Mouse (Mus musculus): ENCODE measurements at regions not wholly inside any gene's neighbourhood (a gene's known extent, or its start where the extent isn't known, plus 50 kb on each side); places are given as distances from the start of the nearest gene placed in this dataset.
A peak's percentile ranks its signal among the peaks of the same experiment; 100 is the strongest.

DNA sequence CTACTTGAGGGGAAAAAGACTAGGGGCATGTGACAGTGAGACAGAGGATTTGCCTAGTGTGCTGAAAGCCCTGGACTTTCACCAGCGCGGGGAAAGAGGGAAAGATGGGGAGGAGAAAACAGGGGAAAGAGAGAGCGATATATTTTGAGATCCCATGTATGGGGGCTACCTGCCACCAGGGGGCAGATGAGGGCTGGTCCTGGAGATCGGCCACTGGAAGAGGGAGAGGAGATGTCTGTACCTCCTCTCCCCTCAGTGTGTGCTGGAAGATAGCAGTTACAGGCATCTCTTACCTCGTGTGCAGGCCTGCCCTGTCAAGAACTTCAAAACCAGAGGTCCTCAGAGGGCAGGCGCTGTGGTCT is 97.2 kb upstream of the Sertad2 start:
- TF ChIP-seq USF1 (IDR thresholded peaks at IDR 0.05; ENCODE audit: low read depth, low read length) = no peak
- TF ChIP-seq ZMIZ1 (IDR thresholded peaks at IDR 0.05; ENCODE audit: low read depth, low read length) = no peak
- no peak for TF ChIP-seq EP300 (IDR thresholded peaks at IDR 0.05; ENCODE audit: low read length)
- peak; percentile 81 to 93 for TF ChIP-seq CTCF (conservative IDR thresholded peaks at IDR 0.05 in 1 of 2, IDR thresholded peaks at IDR 0.05 in 1 of 2; ENCODE audit: low read depth in 2 of 2, low read length in 2 of 2)
- TF ChIP-seq NELFE (IDR thresholded peaks at IDR 0.05; ENCODE audit: low read depth, low read length) = no peak
- TF ChIP-seq TCF12 (IDR thresholded peaks at IDR 0.05; ENCODE audit: low read depth, low read length) = no peak
- TF ChIP-seq RCOR1 (conservative IDR thresholded peaks at IDR 0.05; ENCODE audit: low read depth, low read length) = no peak
- TF ChIP-seq POLR2A (IDR thresholded peaks at IDR 0.05; ENCODE audit: low read depth, low read length) = no peak
- TF ChIP-seq MAX (IDR thresholded peaks at IDR 0.05; ENCODE audit: low read length) = no peak
- peak; percentile 85 for TF ChIP-seq RAD21 (IDR thresholded peaks at IDR 0.05; ENCODE audit: low read depth, low read length)
- TF ChIP-seq MAFK (IDR thresholded peaks at IDR 0.05; ENCODE audit: insufficient replicate concordance, low read length) = no peak
- TF ChIP-seq POLR2AphosphoS2 (IDR thresholded peaks at IDR 0.05; ENCODE audit: low read depth, low read length) = no peak
- TF ChIP-seq MAZ (IDR thresholded peaks at IDR 0.05; ENCODE audit: low read depth, low read length) = no peak

Data from CH12.LX (cell line).